Mouse (Mus musculus): Measurements from ENCODE around the gene 4632433K11Rik. TPM values are rescaled to one million over a fixed set of nuclear protein-coding genes. Genes with fewer than 3 reads are reported as not detected.

Gene 4632433K11Rik
- total RNA-seq (2023): under 1 TPM in 1 of 2 experiments, not detected in 1; 0.71 TPM

DNA sequence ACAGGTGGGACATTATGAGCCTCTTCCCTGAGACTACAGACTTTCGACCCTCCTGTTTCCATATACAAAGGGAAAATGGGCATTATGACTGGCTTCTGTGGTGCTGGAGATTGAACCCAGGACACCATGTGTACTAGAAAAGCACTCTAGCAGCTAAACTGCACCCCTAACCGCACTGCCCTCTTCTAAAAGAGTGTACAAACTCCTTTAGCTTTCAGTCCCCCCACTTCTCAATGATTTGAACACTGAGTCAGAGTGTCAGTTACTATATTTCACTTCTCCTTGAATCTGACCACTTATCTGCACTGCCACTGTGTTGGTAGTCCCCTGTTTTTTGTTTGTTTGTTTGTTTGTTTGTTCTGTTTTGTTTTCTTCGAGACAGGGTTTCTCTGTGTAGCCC is at the start of gene 4632433K11Rik:
Gene 4632433K11Rik, plus strand, starts transcription at position 301 of the 400 bp plus-strand sequence.

DNA sequence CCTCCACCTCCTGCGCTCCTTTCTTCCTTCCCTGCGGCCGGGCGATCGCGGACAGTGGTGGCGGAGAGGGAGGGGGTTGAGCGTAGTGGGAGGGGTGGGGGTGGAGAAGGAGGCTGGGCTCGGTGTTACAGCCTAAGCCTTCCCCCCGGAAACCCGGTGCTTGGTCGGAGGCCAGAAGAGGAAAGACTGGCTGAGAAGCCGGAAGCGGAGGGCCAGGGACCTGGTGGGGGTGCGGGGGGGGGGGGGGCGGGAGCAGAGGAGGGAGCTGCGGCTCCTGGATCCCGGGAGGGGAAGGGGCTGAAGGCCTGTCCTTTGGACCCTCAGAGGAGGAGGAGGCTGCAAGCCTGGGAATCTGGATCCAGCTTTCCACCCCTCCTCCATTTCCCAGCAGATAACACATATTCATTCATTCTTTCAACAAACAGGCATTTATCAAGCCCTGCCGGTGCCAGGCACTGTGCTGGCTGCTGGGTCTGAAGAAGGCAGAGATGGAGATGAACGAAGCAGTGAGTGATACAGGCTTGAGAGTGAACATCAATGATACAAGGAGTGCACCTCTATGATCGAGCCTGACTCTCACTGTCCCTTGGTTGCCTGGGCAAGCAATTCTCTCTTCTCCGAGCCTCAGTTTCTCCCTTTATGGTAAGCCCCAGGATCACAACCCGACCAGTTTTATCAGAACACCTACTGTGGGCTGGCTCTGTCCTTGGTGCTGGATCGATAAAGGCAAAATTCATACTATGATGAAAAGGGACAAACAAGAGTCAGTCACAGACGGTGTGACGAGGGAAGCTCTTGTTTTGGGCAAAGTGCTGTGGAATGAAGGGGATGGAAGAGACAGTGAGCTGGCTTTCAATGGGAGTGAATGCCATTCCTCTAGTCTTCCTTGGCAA is 37.7 kb upstream of the 4632433K11Rik start, which contains the start of gene Zfp579:
Gene Zfp579, minus strand, starts transcription at position 156 of the 893 bp plus-strand sequence.

DNA sequence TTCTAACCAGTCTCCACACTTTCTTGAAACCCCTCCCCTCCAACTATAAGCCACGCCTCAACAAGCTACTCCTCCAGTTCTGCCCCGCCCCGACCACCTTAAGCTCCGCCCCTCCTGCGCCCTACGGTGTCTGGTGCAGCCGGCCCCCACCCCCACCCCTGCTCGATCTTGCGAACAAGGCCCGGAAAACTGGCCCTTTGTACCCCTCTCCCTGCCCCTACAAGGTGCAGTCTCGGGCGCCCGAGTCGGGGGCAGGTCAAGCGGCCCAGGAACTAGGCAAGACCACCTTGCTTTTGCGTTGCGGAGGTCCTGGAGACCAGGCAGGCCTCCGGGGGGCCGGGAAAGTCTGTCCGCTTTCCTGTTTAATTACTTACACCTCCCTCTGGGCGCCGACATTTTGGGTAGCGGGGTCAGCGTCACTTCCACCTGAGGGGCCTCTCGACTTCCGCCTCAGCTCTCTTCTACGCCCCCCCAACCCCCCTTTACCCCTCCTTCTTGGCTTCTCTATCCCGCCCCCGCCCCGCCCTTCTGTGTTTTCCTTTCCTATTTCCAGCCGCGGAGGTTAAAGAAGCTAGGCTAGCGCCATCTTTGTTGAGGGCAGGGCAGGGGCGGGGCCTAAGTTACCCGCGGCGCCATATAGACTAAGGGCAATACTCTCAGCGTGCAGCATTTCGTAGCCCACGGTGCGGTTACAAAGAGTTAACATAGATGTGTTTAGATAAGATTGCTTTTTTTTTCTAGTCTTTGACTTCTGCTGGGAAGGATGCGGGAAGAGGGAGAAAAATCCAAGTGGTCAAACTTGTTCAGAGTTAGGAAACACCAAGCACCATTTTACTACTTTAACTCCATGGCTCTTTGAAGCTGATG is 19.4 kb upstream of the 4632433K11Rik start, which contains the start of the genes Zfp524 and Fiz1:
Gene Zfp524, plus strand, starts transcription at position 165 of the 867 bp plus-strand sequence.
Gene Fiz1, minus strand, starts transcription at position 447 of the 867 bp plus-strand sequence.

DNA sequence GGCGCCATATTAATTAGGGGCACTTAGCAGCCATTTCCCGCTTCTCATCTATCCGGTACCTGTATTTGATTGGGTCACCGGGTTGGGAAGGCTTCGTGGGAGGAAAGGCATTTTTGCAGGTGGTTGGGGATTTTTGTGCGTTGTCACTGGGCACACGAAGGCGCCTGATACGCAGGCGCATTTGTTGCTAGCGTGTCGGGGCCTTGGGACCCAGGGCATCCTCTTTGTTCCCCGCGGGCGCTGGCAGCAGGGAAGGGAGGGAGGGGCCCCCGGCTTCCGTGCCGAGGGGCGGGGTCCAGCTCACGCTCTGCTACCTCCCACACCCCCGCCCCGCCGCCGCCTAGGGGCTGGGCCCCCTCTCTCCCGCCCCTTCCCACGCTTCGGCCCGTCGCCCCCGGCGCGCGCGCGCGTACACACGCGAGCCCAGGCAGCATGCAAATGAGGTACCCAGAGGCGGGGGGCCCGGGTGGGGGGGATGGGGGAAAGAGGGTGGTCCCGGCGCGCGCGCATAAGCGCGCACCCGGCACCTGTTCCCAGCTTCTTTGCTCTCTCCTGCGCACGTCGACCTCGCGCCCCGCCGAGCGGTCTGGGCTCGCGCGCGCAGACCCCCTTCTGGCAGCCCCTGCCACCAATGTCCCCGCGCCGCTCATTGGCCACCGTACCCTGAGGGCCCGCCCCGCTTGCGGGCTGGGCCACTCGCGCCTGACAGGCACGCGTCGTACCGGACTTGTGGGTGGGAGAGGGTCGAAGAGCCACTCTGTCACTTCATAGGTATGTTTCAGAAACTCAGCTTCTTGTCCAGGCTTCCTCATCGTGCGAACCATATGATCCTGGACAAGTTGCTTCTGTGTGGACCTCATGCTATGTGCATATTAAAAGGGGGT is 18.6 kb upstream of the 4632433K11Rik start, which contains the start of gene Gm44973:
Gene Gm44973, plus strand, starts transcription at position 379 of the 884 bp plus-strand sequence.

DNA sequence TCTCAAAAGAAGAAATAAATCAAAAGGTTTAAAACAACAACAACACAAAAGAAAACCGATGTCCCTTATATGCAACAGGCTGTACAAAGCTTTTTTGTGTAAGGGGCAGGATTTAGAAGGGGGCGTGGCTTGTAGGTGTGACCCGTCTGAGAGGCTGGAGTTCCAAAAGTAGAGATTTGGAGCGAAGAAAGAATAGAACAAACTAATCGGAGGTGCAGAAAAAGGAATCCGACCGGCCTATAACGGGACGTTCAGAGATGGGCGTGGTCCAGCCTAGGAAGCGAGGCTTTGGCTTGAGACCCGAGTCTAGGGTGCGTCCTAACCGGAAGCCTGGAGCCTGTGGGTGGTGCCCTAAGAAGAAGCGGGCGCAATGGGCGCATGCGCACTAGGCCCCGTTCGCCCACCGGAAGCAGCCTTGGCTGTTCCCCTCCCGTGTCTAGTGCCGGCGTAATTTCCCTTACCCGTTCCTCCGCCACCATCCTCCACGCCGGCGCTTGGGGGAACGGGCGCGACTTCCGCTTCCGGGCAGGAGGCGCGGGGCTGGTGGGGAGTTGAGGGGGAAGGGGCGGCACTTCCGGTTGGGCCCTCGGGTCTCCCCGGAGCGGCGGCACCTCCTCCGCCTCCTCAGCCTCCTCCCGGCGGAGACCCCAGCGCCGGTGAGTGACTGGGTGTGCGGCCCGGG is 13.8 kb upstream of the 4632433K11Rik start, which contains the start of the genes Zfp865 and Ccdc106:
Gene Zfp865, plus strand, starts transcription at position 377 of the 682 bp plus-strand sequence.
Gene Ccdc106, plus strand, starts transcription at position 554 of the 682 bp plus-strand sequence.

DNA sequence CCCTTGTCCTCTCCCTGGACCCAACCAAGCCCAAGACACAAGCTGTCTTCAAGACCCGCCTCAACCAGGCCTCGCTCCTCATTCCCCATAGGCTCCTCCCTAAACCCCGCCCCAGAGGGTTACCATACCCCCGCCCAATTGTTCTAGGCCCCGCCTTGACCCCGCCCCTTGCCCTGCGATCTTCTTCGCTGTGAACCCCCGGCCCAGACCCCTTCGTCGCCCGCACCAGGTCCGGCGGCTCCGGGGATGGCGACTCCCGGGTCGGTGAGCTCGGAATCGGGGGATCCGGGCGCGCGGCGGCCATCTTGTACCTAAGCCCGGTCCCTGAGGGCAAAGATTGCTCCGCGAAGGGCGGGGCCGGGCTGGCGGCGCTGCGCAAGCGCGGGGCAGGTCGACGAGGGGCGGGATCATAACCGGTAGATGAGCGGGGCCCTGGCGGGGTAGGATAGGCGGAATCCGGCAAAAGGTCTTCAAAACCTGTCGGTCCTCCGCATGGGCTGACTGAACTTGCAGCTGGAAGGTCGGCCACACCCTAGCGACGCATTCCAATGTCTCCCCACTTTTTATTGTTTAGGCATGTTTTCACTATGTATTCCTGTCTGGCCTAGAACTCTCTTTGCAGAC is 4.3 kb downstream of the 4632433K11Rik start, which contains the start of gene Zfp784:
Gene Zfp784, minus strand, starts transcription at position 338 of the 624 bp plus-strand sequence.

DNA sequence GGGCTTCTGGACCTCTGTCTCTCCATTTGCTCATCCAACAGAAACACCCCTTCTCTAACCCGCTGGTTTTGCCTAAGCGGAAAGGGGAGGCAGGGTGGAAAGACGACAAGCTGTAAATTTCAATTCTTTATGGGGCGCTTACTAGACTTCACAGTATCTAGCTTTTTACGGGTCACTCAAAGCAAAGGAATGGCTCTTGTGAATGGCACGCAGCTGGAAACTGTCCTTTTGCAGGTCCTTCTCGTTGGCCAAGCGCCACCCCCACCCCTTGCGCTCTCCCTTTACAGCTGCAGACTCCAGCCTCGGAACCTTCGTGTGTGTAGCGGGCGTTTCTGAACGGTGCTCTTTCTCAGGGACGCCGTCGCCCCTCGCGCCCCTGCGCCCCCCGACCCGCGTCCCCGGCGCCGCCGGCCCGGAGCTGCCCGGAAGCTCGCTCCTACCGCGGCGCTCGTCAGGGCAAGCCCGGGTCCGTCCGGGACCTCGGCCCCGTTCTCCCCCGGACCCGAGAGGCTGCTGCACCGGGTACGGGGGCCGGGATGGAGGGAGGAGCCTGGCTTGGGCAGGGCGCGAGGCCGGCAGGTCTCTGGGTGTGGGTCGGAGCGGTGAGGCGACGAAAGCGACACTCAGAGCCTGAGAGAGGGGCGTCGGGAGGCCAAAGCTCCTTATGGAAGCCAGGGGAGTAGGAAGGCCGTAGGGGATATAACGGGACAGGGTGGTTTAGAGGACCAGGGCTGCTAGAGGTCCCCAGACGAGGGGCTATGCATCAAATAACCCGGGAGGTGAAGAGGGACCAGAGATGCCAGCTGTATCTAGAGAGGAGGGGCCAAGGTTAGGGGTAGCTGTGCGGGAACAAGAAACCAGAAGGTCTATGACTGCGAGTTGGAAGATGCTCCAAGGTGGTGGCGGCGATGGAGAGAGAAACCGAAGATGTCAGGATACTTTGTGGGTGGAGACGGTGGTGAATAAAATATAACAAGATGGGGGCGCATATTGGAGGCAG is 17.6 kb downstream of the 4632433K11Rik start, which contains the start of gene Zfp580:
Gene Zfp580, plus strand, starts transcription at position 346 of the 1,000 bp plus-strand sequence.

DNA sequence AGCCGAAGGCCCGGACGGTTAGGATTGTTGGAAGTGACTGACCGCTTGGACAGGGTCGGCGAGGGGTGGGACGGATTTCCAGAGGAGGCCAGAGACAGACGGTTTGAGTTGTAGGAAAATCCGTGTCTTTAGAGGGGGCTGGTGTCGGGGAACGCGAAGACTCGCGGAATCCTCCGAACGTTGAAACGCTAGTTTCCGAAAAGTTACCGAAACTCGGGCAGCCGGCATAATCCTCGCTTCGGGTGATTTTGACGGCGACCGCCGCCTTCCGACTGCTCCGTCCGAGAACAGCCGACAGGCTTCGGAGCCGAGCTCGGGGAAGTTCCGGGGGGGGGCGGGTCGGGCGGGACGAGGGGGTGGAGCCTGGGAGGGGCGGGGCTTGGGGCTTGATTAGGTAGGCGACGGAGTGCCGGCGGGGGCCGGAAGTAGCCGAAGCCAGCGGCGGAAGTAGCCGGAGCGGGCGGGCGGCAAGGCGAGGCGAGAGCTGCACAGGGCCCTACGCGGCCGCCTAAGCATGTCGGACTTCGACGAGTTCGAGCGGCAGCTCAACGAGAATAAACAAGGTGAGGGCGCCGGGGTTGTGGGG is 27.9 kb downstream of the 4632433K11Rik start, which contains the start of gene U2af2:
Gene U2af2, plus strand, starts transcription at position 370 of the 586 bp plus-strand sequence.

DNA sequence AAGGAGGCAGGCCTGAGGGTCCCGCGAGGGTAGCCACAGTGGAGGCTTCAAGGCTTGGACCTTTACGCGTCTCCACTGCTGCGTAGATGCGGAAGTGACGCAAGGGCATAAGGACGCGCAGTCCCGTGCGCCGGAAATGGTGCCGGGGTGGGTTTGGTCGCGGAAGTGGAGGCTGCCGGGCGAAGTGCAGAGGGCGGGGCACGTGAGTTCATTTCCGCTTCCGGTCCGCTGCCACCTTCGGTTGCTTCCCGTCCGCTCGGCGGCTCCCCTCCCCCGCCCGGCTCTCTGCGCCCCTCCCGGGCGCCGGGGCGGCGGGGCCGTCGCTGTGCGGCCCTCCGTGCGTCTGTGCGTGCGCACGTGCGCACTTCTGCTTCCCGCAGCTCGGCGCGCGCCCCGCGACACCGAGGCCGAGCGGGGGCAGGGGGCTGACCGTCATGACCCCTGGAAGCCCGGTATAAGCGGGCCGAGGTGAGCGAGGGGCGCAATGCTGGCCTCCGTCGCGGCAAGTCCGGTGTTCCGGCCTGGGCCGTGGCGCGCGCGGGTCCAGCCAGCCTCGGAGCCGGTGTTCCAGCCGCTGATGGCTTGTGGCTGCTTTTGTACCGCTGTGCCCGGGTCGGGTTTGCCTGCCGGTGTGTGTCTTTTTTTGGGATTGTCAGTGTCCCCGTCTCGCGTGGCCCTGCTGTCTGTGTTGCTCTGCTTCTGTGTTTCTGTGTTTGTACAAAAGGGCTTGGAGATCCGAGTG is 46.3 kb downstream of the 4632433K11Rik start, which contains the start of gene Epn1:
Gene Epn1, plus strand, starts transcription at position 226 of the 742 bp plus-strand sequence.

Other genes with a start within 250 kb of the 4632433K11Rik start
- 1 to 10 TPM; 2.1 to 2.4 TPM for gene Tmem238, start 244.5 kb upstream of the 4632433K11Rik start, total RNA-seq (2023)
- 1,000 to 10,000 TPM in 1 of 2 experiments, 100 to 1,000 TPM in 1; 932 to 1,065 TPM for gene Rpl28, start 241.2 kb upstream of the 4632433K11Rik start, total RNA-seq (2023)
- gene Ube2s, start 221.5 kb upstream of the 4632433K11Rik start, total RNA-seq (2023): 100 to 1,000 TPM; 229 to 230 TPM
- gene Shisa7, start 189.4 kb upstream of the 4632433K11Rik start, total RNA-seq (2023): not detected
- 1 to 10 TPM; 4.5 to 7.4 TPM for gene Isoc2b, start 163.9 kb upstream of the 4632433K11Rik start, total RNA-seq (2023)
- 1 to 10 TPM; 5.8 to 7.4 TPM for gene Isoc2a, start 157.0 kb upstream of the 4632433K11Rik start, total RNA-seq (2023)
- not detected for gene Gm36210, start 127.6 kb upstream of the 4632433K11Rik start, total RNA-seq (2023)
- gene Zfp628, start 118.9 kb upstream of the 4632433K11Rik start, total RNA-seq (2023): 10 to 100 TPM; 12.6 to 13.0 TPM
- gene Nat14, start 112.1 kb upstream of the 4632433K11Rik start, total RNA-seq (2023): 1 to 10 TPM; 2.3 to 3.0 TPM
- under 1 TPM; 0.07 to 0.42 TPM for gene Ssc5d, start 108.3 kb upstream of the 4632433K11Rik start, total RNA-seq (2023)
- gene Sbk2, start 69.7 kb upstream of the 4632433K11Rik start, total RNA-seq (2023): not detected
- not detected for gene Sbk3, start 63.0 kb upstream of the 4632433K11Rik start, total RNA-seq (2023)
- 1 to 10 TPM; 4.7 to 5.2 TPM for gene Zfp579, start 38.0 kb upstream of the 4632433K11Rik start, total RNA-seq (2023)
- 10 to 100 TPM; 13.7 to 14.8 TPM for gene Zfp524, start 19.7 kb upstream of the 4632433K11Rik start, total RNA-seq (2023)
- gene Fiz1, start 19.4 kb upstream of the 4632433K11Rik start, total RNA-seq (2023): 10 to 100 TPM; 26.8 to 27.6 TPM
- not detected for gene Gm44973, start 18.6 kb upstream of the 4632433K11Rik start, total RNA-seq (2023)
- gene Zfp865, start 13.7 kb upstream of the 4632433K11Rik start, total RNA-seq (2023): 10 to 100 TPM; 28.4 to 28.5 TPM
- gene Ccdc106, start 13.6 kb upstream of the 4632433K11Rik start, total RNA-seq (2023): under 1 TPM; 0.42 to 0.70 TPM
- 1 to 10 TPM; 2.1 to 2.6 TPM for gene Zfp784, start 4.3 kb downstream of the 4632433K11Rik start, total RNA-seq (2023)
- not detected for gene Zfp580, start 17.4 kb downstream of the 4632433K11Rik start, total RNA-seq (2023)
- gene U2af2, start 28.0 kb downstream of the 4632433K11Rik start, total RNA-seq (2023): 100 to 1,000 TPM; 211 to 222 TPM
- 100 to 1,000 TPM; 143 to 145 TPM for gene Epn1, start 46.1 kb downstream of the 4632433K11Rik start, total RNA-seq (2023)
- not detected for gene Rfpl4, start 82.8 kb downstream of the 4632433K11Rik start, total RNA-seq (2023)
- gene Rasl2-9, start 91.8 kb downstream of the 4632433K11Rik start, total RNA-seq (2023): not detected
- gene Vmn1r55, start 115.6 kb downstream of the 4632433K11Rik start, total RNA-seq (2023): not detected
- not detected for gene Vmn1r56, start 162.6 kb downstream of the 4632433K11Rik start, total RNA-seq (2023)
- gene Vmn1r57, start 184.4 kb downstream of the 4632433K11Rik start, total RNA-seq (2023): not detected